Mouse (Mus musculus): ENCODE results near the gene Tcf15. TPM values are rescaled to one million over a fixed set of nuclear protein-coding genes. Genes with fewer than 3 reads are reported as not detected.
A peak's percentile ranks its signal among the peaks of the same experiment; 100 is the strongest.

The Tcf15 gene
- total and polyA plus RNA-seq, 2 experiments from 2014 or later = 0.74 to 4.9 TPM

GRCm38 (mm10) chr2:152147079-152147478, 3.7 kb downstream of the Tcf15 start:
- Histone ChIP-seq H3K27me3 (ENCODE audit: insufficient read depth, low read length) (peaks cover 19% of the 10 kb centered on the region; the same call in 1 of the 2 replicates), H3K4me3 (ENCODE audit: low read length) (no peak overlapping the region), H3K9ac (replicated peaks; ENCODE audit: low read length) (no peak overlapping the region), H3K36me3 (ENCODE audit: insufficient read depth, low read length) (no peaks in the 10 kb centered on the region), H3K9me3 (ENCODE audit: low read length) (no peaks in the 10 kb centered on the region), H3K4me1 (ENCODE audit: insufficient read depth, low read length) (peaks cover 8% of the 10 kb centered on the region; the same call in 1 of the 2 replicates), H3K27ac (no peak overlapping the region), H3K4me2 (ENCODE audit: low read depth, low read length) (no peak overlapping the region)
- 77% methylated on average over 3 of the region's 3 CpGs for WGBS
- DNase-seq (ENCODE audit: low spot score) (no peak), ATAC-seq (no peak)
- no peak for TF ChIP-seq CTCF (IDR thresholded peaks at IDR 0.05; ENCODE audit: low read depth)

DNA sequence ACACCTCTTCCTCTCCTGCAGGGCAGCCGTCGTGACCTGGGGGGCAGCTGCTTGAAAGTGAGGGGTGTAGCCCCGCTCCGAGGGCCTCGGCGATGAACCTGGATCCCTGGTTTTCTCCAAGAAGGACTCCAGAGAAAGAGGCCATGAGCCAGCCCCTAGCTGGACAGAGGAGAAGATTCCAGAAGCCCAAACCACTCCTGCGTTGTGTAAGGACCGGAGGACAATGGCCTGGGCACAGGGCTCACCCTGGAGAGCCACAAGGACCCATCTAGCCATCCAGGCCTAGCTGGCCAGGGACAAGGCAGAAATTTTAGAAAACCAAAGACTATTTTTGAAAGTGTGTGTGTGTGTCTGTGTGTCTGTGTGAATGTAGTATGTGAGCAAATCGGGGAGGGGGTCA, 5.3 kb downstream of the Tcf15 start:
- Histone ChIP-seq H3K9ac (replicated peaks; ENCODE audit: low read length) (no peak overlapping the region), H3K36me3 (ENCODE audit: insufficient read depth, low read length) (no peaks in the 10 kb centered on the region), H3K27me3 (ENCODE audit: insufficient read depth, low read length) (peaks cover 14% of the 10 kb centered on the region; the same call in 1 of the 2 replicates), H3K4me2 (ENCODE audit: low read depth, low read length) (no peak overlapping the region), H3K27ac (no peak overlapping the region), H3K4me3 (ENCODE audit: low read length) (no peak overlapping the region), H3K4me1 (ENCODE audit: insufficient read depth, low read length) (peaks cover 8% of the 10 kb centered on the region; the same call in 1 of the 2 replicates), H3K9me3 (ENCODE audit: low read length) (no peaks in the 10 kb centered on the region)
- WGBS = 87% methylated on average over 9 of the region's 9 CpGs
- TF ChIP-seq CTCF (IDR thresholded peaks at IDR 0.05; ENCODE audit: low read depth) = no peak
- ATAC-seq (no peak), DNase-seq (ENCODE audit: low spot score) (no peak)

DNA sequence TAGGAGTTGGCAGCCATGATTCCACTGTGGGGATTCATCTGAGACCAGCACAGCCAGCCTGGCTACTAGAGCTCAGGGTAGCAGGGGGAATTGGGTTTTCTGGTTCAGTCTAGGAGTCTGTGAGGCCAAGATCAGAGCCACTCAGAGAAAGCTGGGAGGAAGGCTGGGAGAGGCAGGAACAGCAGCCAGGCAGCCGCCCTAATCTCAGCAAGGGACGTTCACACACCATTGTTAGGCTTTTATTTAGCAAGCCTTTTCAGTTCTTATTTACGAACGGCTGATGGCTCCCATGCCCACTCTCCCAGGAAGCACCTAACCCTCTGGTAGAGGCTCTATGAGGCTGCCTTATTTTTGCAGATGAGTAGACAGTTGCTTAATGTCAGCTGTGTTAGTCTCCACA, 6.5 kb downstream of the Tcf15 start:
- H3K27ac ChIP-seq = no peak overlapping the region
- H3K4me3 ChIP-seq (ENCODE audit: low read length) = no peak overlapping the region
- H3K36me3 ChIP-seq (ENCODE audit: insufficient read depth, low read length) = no peaks in the 10 kb centered on the region
- TF ChIP-seq CTCF (IDR thresholded peaks at IDR 0.05; ENCODE audit: low read depth) = no peak
- H3K4me2 ChIP-seq (ENCODE audit: low read depth, low read length) = no peak overlapping the region
- no peak for ATAC-seq
- 10% methylated on average over 4 of the region's 4 CpGs for WGBS
- 0 out of 2 replicates have a peak, but pooled peaks cover 3% of the 10 kb centered on the region for H3K4me1 ChIP-seq (ENCODE audit: insufficient read depth, low read length)
- H3K9me3 ChIP-seq (ENCODE audit: low read length) = no peaks in the 10 kb centered on the region
- H3K27me3 ChIP-seq (ENCODE audit: insufficient read depth, low read length) = peaks cover 2% of the 10 kb centered on the region; the same call in 1 of the 2 replicates
- H3K9ac ChIP-seq (replicated peaks; ENCODE audit: low read length) = no peak overlapping the region
- DNase-seq (ENCODE audit: low spot score) = no peak

DNA sequence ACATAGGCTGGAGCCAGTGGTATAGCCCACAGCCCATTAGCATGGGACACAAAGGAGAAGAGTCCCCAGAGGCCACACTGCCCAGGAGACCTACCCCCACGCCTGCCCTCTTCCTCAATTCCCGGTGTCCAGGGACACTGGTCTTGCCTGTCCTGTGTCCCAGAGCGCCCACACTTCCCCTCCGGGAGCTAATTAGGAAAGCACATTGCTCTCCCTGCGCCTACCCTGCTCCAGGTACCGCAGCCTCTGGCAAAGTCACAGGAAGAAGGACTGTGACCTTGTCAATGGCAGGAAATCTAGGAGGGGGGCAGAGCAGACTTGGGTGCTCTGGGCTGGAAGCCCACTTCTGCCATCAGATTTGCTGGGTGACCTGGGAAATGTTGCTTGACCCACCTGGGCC, 7.0 kb downstream of the Tcf15 start:
- WGBS = 58% methylated on average over 6 of the region's 6 CpGs
- no peak for ATAC-seq

GRCm38 (mm10) chr2:152153361-152153760, 10.0 kb downstream of the Tcf15 start:
- Histone ChIP-seq H3K9ac (replicated peaks; ENCODE audit: low read length) (no peak overlapping the region), H3K27ac (no peak overlapping the region), H3K4me3 (ENCODE audit: low read length) (no peak overlapping the region), H3K4me1 (ENCODE audit: insufficient read depth, low read length) (0 out of 2 replicates have a peak, but pooled peaks cover 3% of the 10 kb centered on the region), H3K27me3 (ENCODE audit: insufficient read depth, low read length) (no peaks in the 10 kb centered on the region), H3K36me3 (ENCODE audit: insufficient read depth, low read length) (no peaks in the 10 kb centered on the region), H3K4me2 (ENCODE audit: low read depth, low read length) (no peak overlapping the region), H3K9me3 (ENCODE audit: low read length) (no peaks in the 10 kb centered on the region)
- no peak for ATAC-seq
- 40% methylated on average over 3 of the region's 3 CpGs for WGBS
- DNase-seq (ENCODE audit: low spot score) = no peak
- no peak for TF ChIP-seq CTCF (IDR thresholded peaks at IDR 0.05; ENCODE audit: low read depth)

More for the DNA sequence above, 7.0 kb downstream of the Tcf15 start:
- 0 out of 2 replicates have a peak, but pooled peaks cover 3% of the 10 kb centered on the region for H3K4me1 ChIP-seq (ENCODE audit: insufficient read depth, low read length)
- no peak overlapping the region for H3K4me3 ChIP-seq (ENCODE audit: low read length)
- H3K4me2 ChIP-seq (ENCODE audit: low read depth, low read length) = no peak overlapping the region
- no peaks in the 10 kb centered on the region for H3K27me3 ChIP-seq (ENCODE audit: insufficient read depth, low read length)
- no peaks in the 10 kb centered on the region for H3K9me3 ChIP-seq (ENCODE audit: low read length)
- DNase-seq (ENCODE audit: low spot score) = no peak
- no peak for TF ChIP-seq CTCF (IDR thresholded peaks at IDR 0.05; ENCODE audit: low read depth)
- H3K9ac ChIP-seq (replicated peaks; ENCODE audit: low read length) = no peak overlapping the region
- H3K36me3 ChIP-seq (ENCODE audit: insufficient read depth, low read length) = no peaks in the 10 kb centered on the region
- H3K27ac ChIP-seq = no peak overlapping the region

GRCm38 (mm10) chr2:152155414-152156208, 12.2 kb downstream of the Tcf15 start:
- Histone ChIP-seq H3K4me3 (ENCODE audit: low read length) (no peak overlapping the region), H3K4me2 (ENCODE audit: low read depth, low read length) (no peak overlapping the region), H3K36me3 (ENCODE audit: insufficient read depth, low read length) (no peaks in the 10 kb centered on the region), H3K27me3 (ENCODE audit: insufficient read depth, low read length) (no peaks in the 10 kb centered on the region), H3K9ac (replicated peaks; ENCODE audit: low read length) (no peak overlapping the region), H3K9me3 (ENCODE audit: low read length) (no peaks in the 10 kb centered on the region; the same call in 1 of the 2 replicates), H3K27ac (no peak overlapping the region), H3K4me1 (ENCODE audit: insufficient read depth, low read length) (no peaks in the 10 kb centered on the region)
- peak; percentile 38 for DNase-seq (ENCODE audit: low spot score)
- TF ChIP-seq CTCF (IDR thresholded peaks at IDR 0.05; ENCODE audit: low read depth) = no peak
- no peak for ATAC-seq
- 44% methylated on average over 7 of the region's 7 CpGs for WGBS

DNA sequence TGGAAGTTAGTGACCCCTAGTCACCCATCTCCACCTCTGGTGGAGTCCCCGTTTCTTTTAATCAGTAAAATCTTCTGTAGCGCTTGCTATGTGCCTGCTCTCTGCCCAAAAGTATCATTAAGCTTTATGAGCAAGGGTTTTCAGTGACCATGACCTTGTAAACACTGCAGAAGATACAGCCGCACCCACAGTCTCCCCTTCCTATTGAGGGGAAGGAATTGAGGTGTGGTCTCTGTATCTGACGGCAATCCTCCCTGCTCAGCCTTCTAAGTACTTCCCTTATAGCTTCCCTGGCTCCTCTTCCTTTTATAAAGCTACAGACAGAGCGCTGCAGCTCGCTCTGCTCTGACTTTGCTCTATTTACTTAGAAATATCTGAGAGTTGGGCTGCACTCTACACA, 13.1 kb downstream of the Tcf15 start:
- Histone ChIP-seq H3K9me3 (ENCODE audit: low read length) (no peaks in the 10 kb centered on the region; the same call in 1 of the 2 replicates), H3K27ac (no peak overlapping the region), H3K4me3 (ENCODE audit: low read length) (no peak overlapping the region), H3K27me3 (ENCODE audit: insufficient read depth, low read length) (no peaks in the 10 kb centered on the region), H3K36me3 (ENCODE audit: insufficient read depth, low read length) (no peaks in the 10 kb centered on the region), H3K4me2 (ENCODE audit: low read depth, low read length) (no peak overlapping the region), H3K4me1 (ENCODE audit: insufficient read depth, low read length) (no peaks in the 10 kb centered on the region), H3K9ac (replicated peaks; ENCODE audit: low read length) (no peak overlapping the region)
- DNase-seq (ENCODE audit: low spot score) (no peak), ATAC-seq (no peak)
- TF ChIP-seq CTCF (IDR thresholded peaks at IDR 0.05; ENCODE audit: low read depth) = no peak
- WGBS = 79% methylated on average over 6 of the region's 6 CpGs

All from hindbrain, postnatal 0 days (tissue).